Mouse (Mus musculus) limb, embryonic 13.5 days (tissue): ENCODE results near the gene Cdh8. TPM values are rescaled to one million over a fixed set of nuclear protein-coding genes. Genes with fewer than 3 reads are reported as not detected.

Experiments used
- ATAC-seq: fragments of 200-750 bp; cut with Nextera tagmentation; 2 replicates; pipeline ENCODE4 v1.8.0; 2017; ENCODE audit warnings: low read depth, moderate number of reproducible peaks, moderate TSS enrichment; ENCODE audit not compliant: low FRiP score
- H3K27ac ChIP-seq: fragments of 300-500 bp; sonication (generic); 2 replicates; pipeline ENCODE4 v1.5.1; 2015; ENCODE audit warnings: inconsistent platforms, mild to moderate bottlenecking, moderate library complexity
- H3K27me3 ChIP-seq: fragments of 300-500 bp; sonication (generic); 2 replicates; pipeline ENCODE4 v1.6.1; 2015; ENCODE audit warnings: mild to moderate bottlenecking, inconsistent platforms
- H3K36me3 ChIP-seq: fragments of 300-500 bp; sonication (generic); 2 replicates; pipeline ENCODE4 v1.6.1; 2015; ENCODE audit warnings: inconsistent platforms, mild to moderate bottlenecking, moderate library complexity
- H3K4me1 ChIP-seq: fragments of 300-500 bp; sonication (generic); 2 replicates; pipeline ENCODE4 v1.6.1; 2015; ENCODE audit warnings: inconsistent platforms
- H3K4me2 ChIP-seq: fragments of 300-500 bp; sonication (generic); replicated peaks from 2 replicates; pipeline ENCODE4 v1.6.1; 2015; ENCODE audit warnings: inconsistent platforms, mild to moderate bottlenecking, moderate library complexity
- H3K4me3 ChIP-seq: fragments of 300-500 bp; sonication (generic); 2 replicates; pipeline ENCODE4 v1.5.1; 2015; ENCODE audit warnings: moderate library complexity, mild to moderate bottlenecking, inconsistent platforms
- H3K9ac ChIP-seq: fragments of 300-500 bp; sonication (generic); 2 replicates; pipeline ENCODE4 v1.6.1; 2015; ENCODE audit warnings: mild to moderate bottlenecking, inconsistent platforms
- H3K9me3 ChIP-seq: fragments of 300-500 bp; sonication (generic); 2 replicates; pipeline ENCODE4 v1.6.1; 2016; ENCODE audit warnings: inconsistent platforms
- WGBS: fragments of 180-500 bp; shearing (Covaris S2); methylation state at CpG from one replicate; pipeline ENCODE4 v1.1.7; 2015; 5-methylcytosine and 5-hydroxymethylcytosine counted together
- polyA plus RNA-seq: library from polyadenylated mRNA; unstranded; fragments of >200 nt; fragmentation: Nextera tagmentation; extraction: Ambion mirVana; gene quantifications from 2 replicates; pipeline ENCODE4 v1.2.1, GENCODE M21; 2015

Gene Cdh8
- polyA plus RNA-seq, 1 experiment from 2014 or later = 3.9 TPM

GRCm38 (mm10) chr8:99368449-99368848 lies 47.8 kb downstream of the Cdh8 start:
- Histone ChIP-seq H3K9me3 (no peaks in the 10 kb centered on the region), H3K9ac (no peak overlapping the region), H3K27ac (no peak overlapping the region), H3K27me3 (no peaks in the 10 kb centered on the region), H3K36me3 (no peaks in the 10 kb centered on the region), H3K4me3 (no peak overlapping the region), H3K4me1 (no peaks in the 10 kb centered on the region), H3K4me2 (no peak overlapping the region)
- WGBS = 91% methylated on average over 7 of the region's 7 CpGs
- ATAC-seq = no peak

GRCm38 (mm10) chr8:99353923-99354322 lies 62.3 kb downstream of the Cdh8 start:
- no peak overlapping the region for H3K9ac ChIP-seq
- no peaks in the 10 kb centered on the region for H3K36me3 ChIP-seq
- H3K9me3 ChIP-seq = no peaks in the 10 kb centered on the region
- H3K27me3 ChIP-seq = no peaks in the 10 kb centered on the region
- no peak overlapping the region for H3K27ac ChIP-seq
- WGBS = 82% methylated on average over 3 of the region's 3 CpGs
- no peak overlapping the region for H3K4me3 ChIP-seq
- no peaks in the 10 kb centered on the region for H3K4me1 ChIP-seq
- no peak overlapping the region for H3K4me2 ChIP-seq
- no peak for ATAC-seq

- H3K9me3 ChIP-seq = no peaks in the 10 kb centered on the region
- H3K27me3 ChIP-seq = no peaks in the 10 kb centered on the region
- H3K4me2 ChIP-seq = no peak overlapping the region
- H3K4me3 ChIP-seq = no peak overlapping the region
- H3K36me3 ChIP-seq = no peaks in the 10 kb centered on the region
- H3K9ac ChIP-seq = no peak overlapping the region
- 64% methylated on average over 1 of the region's 1 CpGs for WGBS
- no peak for ATAC-seq
- no peak overlapping the region for H3K27ac ChIP-seq
- H3K4me1 ChIP-seq = no peaks in the 10 kb centered on the region
Measured at GRCm38 (mm10) chr8:99353221-99353620, 63.0 kb downstream of the Cdh8 start.

DNA sequence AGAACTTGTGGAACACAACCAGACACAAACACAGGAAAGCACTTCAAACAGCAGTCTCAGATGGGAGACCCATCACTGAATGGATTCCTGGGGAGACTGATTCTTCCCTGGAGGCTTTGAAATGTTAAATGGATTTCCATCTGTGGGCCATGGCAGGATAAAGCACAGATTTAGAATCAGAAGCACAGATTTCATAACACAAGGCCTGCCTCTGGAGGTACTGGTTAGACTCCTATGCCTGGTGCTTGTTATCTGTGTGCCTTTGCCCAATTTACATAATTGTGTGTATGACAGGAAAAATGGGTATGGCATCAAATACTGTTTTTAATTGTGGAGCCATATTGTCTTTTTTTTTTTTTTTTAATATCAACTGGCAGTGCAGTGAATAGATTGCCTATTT lies 66.8 kb downstream of the Cdh8 start:
- Histone ChIP-seq H3K4me3 (no peak overlapping the region), H3K9me3 (no peaks in the 10 kb centered on the region), H3K4me2 (no peak overlapping the region), H3K27ac (no peak overlapping the region), H3K4me1 (no peaks in the 10 kb centered on the region), H3K27me3 (no peaks in the 10 kb centered on the region), H3K9ac (no peak overlapping the region), H3K36me3 (no peaks in the 10 kb centered on the region)
- ATAC-seq = no peak

GRCm38 (mm10) chr8:99348618-99349017 lies 67.7 kb downstream of the Cdh8 start:
- Histone ChIP-seq H3K36me3 (no peaks in the 10 kb centered on the region), H3K27ac (no peak overlapping the region), H3K4me3 (no peak overlapping the region), H3K4me2 (no peak overlapping the region), H3K9me3 (no peaks in the 10 kb centered on the region), H3K27me3 (no peaks in the 10 kb centered on the region), H3K9ac (no peak overlapping the region), H3K4me1 (no peaks in the 10 kb centered on the region)
- whole genome bisulfite sequencing = 76% methylated on average over 3 of the region's 3 CpGs
- ATAC-seq = no peak

- no peak overlapping the region for H3K4me2 ChIP-seq
- H3K4me3 ChIP-seq = no peak overlapping the region
- no peaks in the 10 kb centered on the region for H3K9me3 ChIP-seq
- H3K27ac ChIP-seq = no peak overlapping the region
- no peaks in the 10 kb centered on the region for H3K27me3 ChIP-seq
- WGBS = 80% methylated on average over 1 of the region's 1 CpGs
- H3K36me3 ChIP-seq = no peaks in the 10 kb centered on the region
- H3K9ac ChIP-seq = no peak overlapping the region
- H3K4me1 ChIP-seq = no peaks in the 10 kb centered on the region
- ATAC-seq = no peak
Measured at GRCm38 (mm10) chr8:99339310-99339709, 77.0 kb downstream of the Cdh8 start.

DNA sequence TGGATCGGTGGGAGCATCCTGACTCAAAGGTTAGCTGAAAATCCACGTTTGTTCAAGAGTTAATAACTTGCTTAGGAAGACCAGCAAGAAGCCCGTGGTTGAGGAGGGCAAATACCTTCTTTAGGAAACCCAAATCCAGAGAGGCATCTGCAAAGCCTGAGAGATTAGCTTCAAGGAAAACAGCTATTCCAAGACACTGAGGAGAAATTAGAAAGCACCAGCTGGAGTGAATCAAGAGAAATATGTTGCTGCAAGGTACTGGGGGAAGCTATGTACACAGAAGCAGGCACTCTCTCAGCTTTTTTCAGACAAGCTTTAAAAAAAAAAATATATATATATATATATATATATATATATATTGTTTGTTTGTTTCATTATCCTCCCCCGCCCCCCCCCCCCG lies 88.7 kb downstream of the Cdh8 start:
- H3K4me1 ChIP-seq = no peaks in the 10 kb centered on the region

DNA sequence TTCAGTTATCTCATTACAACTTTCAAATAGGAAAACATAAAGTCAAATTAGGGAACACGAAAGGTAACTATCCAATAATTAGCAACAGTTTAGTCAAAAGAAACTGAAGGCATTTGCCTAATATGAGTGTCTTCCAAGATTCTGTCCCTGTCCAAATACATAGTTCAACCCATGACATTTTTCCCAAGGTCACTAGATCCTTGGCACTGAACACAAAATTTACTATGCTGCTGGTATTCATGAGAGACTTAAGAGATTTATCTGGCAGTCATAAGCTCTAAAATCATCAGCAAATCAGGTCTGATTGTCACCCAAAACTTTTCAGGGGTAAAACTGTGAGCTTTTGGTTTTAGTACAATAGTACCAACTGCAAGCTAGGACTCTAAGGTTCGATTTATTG lies 101.7 kb downstream of the Cdh8 start:
- H3K4me3 ChIP-seq = no peak overlapping the region
- H3K4me1 ChIP-seq = no peaks in the 10 kb centered on the region
- H3K36me3 ChIP-seq = no peaks in the 10 kb centered on the region
- no peak overlapping the region for H3K27ac ChIP-seq
- ATAC-seq = no peak
- H3K9ac ChIP-seq = no peak overlapping the region
- H3K27me3 ChIP-seq = no peaks in the 10 kb centered on the region
- 89% methylated on average over 2 of the region's 2 CpGs for WGBS
- no peaks in the 10 kb centered on the region for H3K9me3 ChIP-seq
- no peak overlapping the region for H3K4me2 ChIP-seq

More for the DNA sequence above, 88.7 kb downstream of the Cdh8 start:
- H3K4me2 ChIP-seq = no peak overlapping the region
- H3K9ac ChIP-seq = no peak overlapping the region
- no peaks in the 10 kb centered on the region for H3K9me3 ChIP-seq
- H3K27me3 ChIP-seq = no peaks in the 10 kb centered on the region
- no peak overlapping the region for H3K4me3 ChIP-seq
- 74% methylated on average over 5 of the region's 5 CpGs for WGBS
- no peak for ATAC-seq
- no peak overlapping the region for H3K27ac ChIP-seq
- no peaks in the 10 kb centered on the region for H3K36me3 ChIP-seq

GRCm38 (mm10) chr8:99304184-99304583 lies 112.1 kb downstream of the Cdh8 start:
- no peak overlapping the region for H3K9ac ChIP-seq
- H3K4me2 ChIP-seq = no peak overlapping the region
- no peaks in the 10 kb centered on the region for H3K9me3 ChIP-seq
- no peaks in the 10 kb centered on the region for H3K4me1 ChIP-seq
- H3K27ac ChIP-seq = no peak overlapping the region
- WGBS = 41% methylated on average over 4 of the region's 4 CpGs
- no peak overlapping the region for H3K4me3 ChIP-seq
- H3K27me3 ChIP-seq = no peaks in the 10 kb centered on the region
- no peak for ATAC-seq
- no peaks in the 10 kb centered on the region for H3K36me3 ChIP-seq

- no peaks in the 10 kb centered on the region for H3K36me3 ChIP-seq
- ATAC-seq = no peak
- H3K4me2 ChIP-seq = no peak overlapping the region
- no peaks in the 10 kb centered on the region for H3K27me3 ChIP-seq
- H3K27ac ChIP-seq = no peak overlapping the region
- WGBS = 95% methylated on average over 1 of the region's 1 CpGs
- H3K9ac ChIP-seq = no peak overlapping the region
- H3K9me3 ChIP-seq = no peaks in the 10 kb centered on the region
- no peaks in the 10 kb centered on the region for H3K4me1 ChIP-seq
- H3K4me3 ChIP-seq = no peak overlapping the region
Measured at GRCm38 (mm10) chr8:99290201-99290600, 126.1 kb downstream of the Cdh8 start.

DNA sequence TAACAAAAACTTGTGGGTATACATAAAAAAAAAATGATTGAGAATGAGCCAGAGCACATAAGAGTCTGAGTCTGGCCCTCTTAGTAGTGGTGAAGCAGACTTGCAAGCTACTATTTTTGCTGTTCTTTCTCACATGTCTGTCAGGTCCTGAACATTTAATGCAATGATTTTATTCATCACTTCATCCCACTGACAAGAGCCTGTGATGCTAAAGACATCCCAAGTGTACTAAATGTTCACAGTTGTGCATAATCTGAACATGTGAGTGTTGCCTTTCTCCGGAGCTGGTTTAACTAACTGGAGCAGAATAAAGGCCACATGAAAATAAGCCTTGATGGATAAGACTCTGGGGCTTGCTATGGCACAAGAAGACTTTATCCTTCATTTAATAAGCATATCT lies 131.2 kb downstream of the Cdh8 start:
- Histone ChIP-seq H3K27me3 (no peaks in the 10 kb centered on the region), H3K4me3 (no peak overlapping the region), H3K36me3 (no peaks in the 10 kb centered on the region), H3K27ac (no peak overlapping the region), H3K4me1 (no peaks in the 10 kb centered on the region), H3K9me3 (no peaks in the 10 kb centered on the region), H3K9ac (no peak overlapping the region), H3K4me2 (no peak overlapping the region)
- ATAC-seq = no peak
- 87% methylated on average over 1 of the region's 1 CpGs for WGBS

DNA sequence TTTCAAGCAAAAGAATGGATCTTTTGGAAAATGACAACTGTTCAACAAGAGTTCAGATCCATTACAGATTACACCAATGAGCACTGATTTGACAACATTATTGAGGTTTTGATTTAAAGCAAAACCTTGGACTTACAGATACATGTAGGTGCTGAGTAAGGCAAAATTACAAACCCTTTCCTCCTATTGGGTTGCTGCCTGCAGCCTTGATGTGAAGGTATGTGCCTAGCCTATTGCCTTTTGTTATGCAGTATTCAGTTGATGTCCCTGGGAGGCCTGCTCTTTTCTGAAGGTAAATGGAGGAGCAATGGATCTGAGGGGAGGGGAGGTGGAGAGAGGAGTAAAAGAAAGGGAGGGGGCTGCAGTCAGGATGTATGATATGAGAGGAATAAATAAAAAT lies 135.9 kb downstream of the Cdh8 start:
- no peaks in the 10 kb centered on the region for H3K36me3 ChIP-seq
- ATAC-seq = no peak
- no peaks in the 10 kb centered on the region for H3K27me3 ChIP-seq
- H3K9me3 ChIP-seq = no peaks in the 10 kb centered on the region
- H3K27ac ChIP-seq = no peak overlapping the region
- H3K4me3 ChIP-seq = no peak overlapping the region
- no peaks in the 10 kb centered on the region for H3K4me1 ChIP-seq
- H3K9ac ChIP-seq = no peak overlapping the region
- H3K4me2 ChIP-seq = no peak overlapping the region

- WGBS = 83% methylated on average over 3 of the region's 3 CpGs
- no peak overlapping the region for H3K27ac ChIP-seq
- H3K36me3 ChIP-seq = no peaks in the 10 kb centered on the region
- H3K4me2 ChIP-seq = no peak overlapping the region
- H3K4me1 ChIP-seq = no peaks in the 10 kb centered on the region
- no peak overlapping the region for H3K4me3 ChIP-seq
- no peak overlapping the region for H3K9ac ChIP-seq
- H3K9me3 ChIP-seq = no peaks in the 10 kb centered on the region
- no peak for ATAC-seq
- no peaks in the 10 kb centered on the region for H3K27me3 ChIP-seq
Measured at GRCm38 (mm10) chr8:99267133-99267532, 149.1 kb downstream of the Cdh8 start.

DNA sequence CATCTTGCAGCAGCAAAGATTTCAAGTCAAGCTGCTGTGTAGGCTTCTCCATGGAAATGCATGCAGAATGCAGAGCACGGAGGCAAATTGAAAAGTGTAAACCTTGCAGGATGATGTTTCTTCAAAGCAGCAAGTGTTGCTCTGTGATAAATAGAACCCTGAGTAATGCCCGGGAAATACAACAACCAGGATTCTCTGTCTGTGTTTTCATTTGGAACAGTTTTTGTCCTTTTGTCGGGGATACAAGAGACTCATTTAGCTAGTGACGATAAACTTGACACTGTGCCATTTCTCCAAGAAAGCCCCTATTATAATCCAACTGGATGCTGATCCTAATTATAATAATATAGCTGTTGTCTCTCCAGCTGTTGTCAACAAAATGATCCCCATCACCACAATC lies 181.9 kb downstream of the Cdh8 start:
- ATAC-seq = no peak
- H3K9ac ChIP-seq = no peak overlapping the region
- WGBS = 82% methylated on average over 4 of the region's 4 CpGs

More for the DNA sequence above, 181.9 kb downstream of the Cdh8 start:
- Histone ChIP-seq H3K4me1 (no peaks in the 10 kb centered on the region), H3K36me3 (no peaks in the 10 kb centered on the region), H3K4me3 (no peak overlapping the region), H3K27ac (no peak overlapping the region), H3K27me3 (no peaks in the 10 kb centered on the region), H3K4me2 (no peak overlapping the region), H3K9me3 (no peaks in the 10 kb centered on the region)
